Mouse (Mus musculus) ES-E14 (cell line): Measurements from ENCODE around the gene Htr1f. TPM values are rescaled to one million over a fixed set of nuclear protein-coding genes. Genes with fewer than 3 reads are reported as not detected.

Experiments used
- DNase-seq: peaks from one replicate; pipeline ENCODE4 v3.0.0-alpha.2; 2013; ENCODE audit warnings: low read depth, low spot score
- H3K27ac ChIP-seq: 2 replicates; pipeline ENCODE4 v1.5.1; 2012; ENCODE audit warnings: low read depth, mild to moderate bottlenecking, low read length, moderate library complexity, mixed read lengths; ENCODE audit not compliant: poor library complexity, insufficient read depth, severe bottlenecking
- H3K36me3 ChIP-seq: 2 replicates; pipeline ENCODE4 v1.6.1; 2012; ENCODE audit warnings: mild to moderate bottlenecking, low read length, moderate library complexity, mixed read lengths; ENCODE audit not compliant: control insufficient read depth, poor library complexity, insufficient read depth, severe bottlenecking
- H3K4me1 ChIP-seq, 2 experiments: fragments of 150-350 bp in 1 of 2; sonication (generic) in 1 of 2; 2 replicates each; pipeline ENCODE4 v1.6.1; 2012; ENCODE audit warnings: low read length in 2 of 2, mild to moderate bottlenecking in 1 of 2, mixed read lengths in 1 of 2; ENCODE audit not compliant: control insufficient read depth in 2 of 2, insufficient read depth in 2 of 2, poor library complexity in 1 of 2
- H3K4me3 ChIP-seq, 2 experiments: fragments of 150-350 bp in 1 of 2; sonication (generic) in 1 of 2; 2 replicates each; pipeline ENCODE4 v1.5.1; 2012; ENCODE audit warnings: low read length in 2 of 2, low read depth in 1 of 2, mild to moderate bottlenecking in 1 of 2, mixed read lengths in 1 of 2; ENCODE audit not compliant: insufficient read depth in 1 of 2, poor library complexity in 1 of 2, severe bottlenecking in 1 of 2
- H3K9ac ChIP-seq: 2 replicates; pipeline ENCODE4 v1.6.1; 2012; ENCODE audit warnings: low read depth, mild to moderate bottlenecking, low read length, mixed read lengths; ENCODE audit not compliant: poor library complexity, insufficient read depth, severe bottlenecking
- H3K9me3 ChIP-seq: fragments of 150-350 bp; sonication (generic); 2 replicates; pipeline ENCODE4 v1.6.1; 2012; ENCODE audit warnings: low read depth, mild to moderate bottlenecking, low read length; ENCODE audit not compliant: control insufficient read depth, insufficient read depth
- CHD2 ChIP-seq: IDR thresholded peaks from 2 replicates; pipeline ENCODE4 v1.6.1; 2014; ENCODE audit warnings: mild to moderate bottlenecking, low read depth, low read length, inconsistent platforms
- HCFC1 ChIP-seq: IDR thresholded peaks from 2 replicates; pipeline ENCODE4 v1.6.1; 2012; ENCODE audit warnings: low read length, inconsistent platforms, borderline replicate concordance; ENCODE audit not compliant: insufficient read depth
- MAFK ChIP-seq: IDR thresholded peaks from 2 replicates; pipeline ENCODE4 v1.6.1; 2014; ENCODE audit warnings: mild to moderate bottlenecking, low read depth, low read length, inconsistent platforms; ENCODE audit not compliant: insufficient read depth
- ZC3H11A ChIP-seq: IDR thresholded peaks from 2 replicates; pipeline ENCODE4 v1.6.1; 2012; ENCODE audit warnings: low read depth, mild to moderate bottlenecking, inconsistent platforms, low read length, borderline replicate concordance
- ZNF384 ChIP-seq: IDR thresholded peaks from 2 replicates; pipeline ENCODE4 v1.6.1; 2012; ENCODE audit warnings: low read depth, low read length, inconsistent platforms
- in situ Hi-C, 2 experiments: fragments of 600-800 bp; cut with MboI; formaldehyde crosslinking; loops; one replicate each; pipeline ENCODE4 v1.15.1; 2025; ENCODE audit warnings: low sequenced_read_pairs in 2 of 2, inconsistent platforms in 1 of 2; ENCODE audit not compliant: unreplicated experiment in 2 of 2
- total RNA-seq: library from RNA; depleted of rRNA; stranded (reverse); fragments of 300-350 nt; gene quantifications from 2 replicates; pipeline ENCODE4 v1.2.3, GENCODE M21; 2012

Htr1f gene
- total RNA-seq, 1 experiment = not detected

GRCm38 (mm10) chr16:64880986-64881385 is 224.7 kb downstream of the Htr1f start:
- TF ChIP-seq CHD2 = no peak
- TF ChIP-seq ZNF384 = no peak
- no peak for TF ChIP-seq HCFC1
- TF ChIP-seq ZC3H11A = no peak
- no peak for TF ChIP-seq MAFK
- H3K9ac ChIP-seq = no peak overlapping the region
- H3K36me3 ChIP-seq = no peaks in the 10 kb centered on the region
- in situ Hi-C loops = loop anchor here in 1 of 2 experiments (10.0 kb wide), 1 partner anchor 116 kb away; no protein-coding TSS in a partner anchor
- DNase-seq = no peak
- no peak overlapping the region; the same call in 1 of the 2 replicates for H3K27ac ChIP-seq
- no peak overlapping the region for H3K4me3 ChIP-seq
- H3K9me3 ChIP-seq = no peaks in the 10 kb centered on the region
- H3K4me1 ChIP-seq = peaks cover 10 to 16% of the 10 kb centered on the region in 2 experiments; a peak in 3 of 4 replicates

GRCm38 (mm10) chr16:64879735-64880134 is 225.9 kb downstream of the Htr1f start:
- H3K4me1 ChIP-seq = peaks cover 5 to 16% of the 10 kb centered on the region in 2 experiments; a peak in 3 of 4 replicates
- TF ChIP-seq ZNF384 (no peak), ZC3H11A (no peak), MAFK (no peak), CHD2 (no peak)
- no peak overlapping the region for H3K9ac ChIP-seq
- in situ Hi-C loops = loop anchor here in 1 of 2 experiments (10.0 kb wide), 1 partner anchor 115 kb away; no protein-coding TSS in a partner anchor
- H3K27ac ChIP-seq = no peak overlapping the region
- H3K9me3 ChIP-seq = no peaks in the 10 kb centered on the region; the same call in 1 of the 2 replicates
- no peaks in the 10 kb centered on the region for H3K36me3 ChIP-seq
- H3K4me3 ChIP-seq = no peak overlapping the region
- no peak for DNase-seq

- Histone ChIP-seq H3K4me3 (no peak overlapping the region), H3K36me3 (no peaks in the 10 kb centered on the region), H3K9me3 (no peaks in the 10 kb centered on the region; the same call in 1 of the 2 replicates), H3K27ac (peak overlapping the region; percentile 48; the same call in 1 of the 2 replicates), H3K9ac (peak overlapping the region; percentile 12; the same call in 1 of the 2 replicates), H3K4me1 (peaks cover 2 to 11% of the 10 kb centered on the region in 2 experiments; a peak in 3 of 4 replicates)
- in situ Hi-C loops = no loop called here
- DNase-seq = no peak
- TF ChIP-seq ZNF384 (no peak), ZC3H11A (no peak), HCFC1 (no peak), CHD2 (no peak), MAFK (no peak)
Observed at GRCm38 (mm10) chr16:64878611-64879132, 227.0 kb downstream of the Htr1f start.

GRCm38 (mm10) chr16:64877314-64877713 is 228.3 kb downstream of the Htr1f start:
- in situ Hi-C loops = no loop called here
- Histone ChIP-seq H3K9ac (no peak overlapping the region), H3K27ac (peak overlapping the region; percentile 34; the same call in 1 of the 2 replicates), H3K36me3 (no peaks in the 10 kb centered on the region), H3K4me3 (no peak overlapping the region), H3K4me1 (peaks cover 2 to 11% of the 10 kb centered on the region in 2 experiments; a peak in 3 of 4 replicates), H3K9me3 (no peaks in the 10 kb centered on the region; the same call in 1 of the 2 replicates)
- no peak for DNase-seq
- TF ChIP-seq HCFC1 (no peak), ZC3H11A (no peak), CHD2 (no peak), MAFK (no peak), ZNF384 (no peak)
